Mouse (Mus musculus) frontal cortex, adult 2 months (tissue): ENCODE data around the gene Pabpc4. TPM values are rescaled to one million over a fixed set of nuclear protein-coding genes. Genes with fewer than 3 reads are reported as not detected.

Experiments
- DNase-seq, 2 experiments: peaks; one replicate each; pipeline ENCODE4 v3.0.0; 2022; ENCODE audit warnings: low spot score in 1 of 2; ENCODE audit errors: extremely low spot score in 1 of 2
- polyA plus RNA-seq: library from polyadenylated mRNA; depleted of rRNA; stranded (reverse); fragments of >200 nt; gene quantifications from 2 replicates; pipeline ENCODE4 v1.2.3, GENCODE M21; 2012; rRNA removed

Pabpc4 gene
- polyA plus RNA-seq, 1 experiment = 39.4 TPM

- DNase-seq = no peak
These were observed 78.1 kb downstream of the Pabpc4 start for GRCm38 (mm10) chr4:123340232-123340631.

GRCm38 (mm10) chr4:123342091-123342641 lies 80.0 kb downstream of the Pabpc4 start:
- DNase-seq = no peak

- DNase-seq = peak in 1 of 2 experiments; percentile 22
These were observed 80.7 kb downstream of the Pabpc4 start, which contains the start of gene Bmp8a for GRCm38 (mm10) chr4:123342642-123343470. TSS of gene Bmp8a (minus strand) at chr4:123343252.

GRCm38 (mm10) chr4:123343471-123343789 lies 81.3 kb downstream of the Pabpc4 start:
- DNase-seq = no peak

Other genes starting within 250 kb of the Pabpc4 start
- gene Trit1, start 245.8 kb upstream of the Pabpc4 start, polyA plus RNA-seq = 17.7 and 18.2 TPM in 2 replicates
- gene Bmp8b, start 157.2 kb upstream of the Pabpc4 start, polyA plus RNA-seq = 0.36 TPM in 2 replicates
- gene Oxct2b, start 146.1 kb upstream of the Pabpc4 start, polyA plus RNA-seq = 0.15 and 0.22 TPM in 2 replicates
- 21.9 and 22.7 TPM in 2 replicates for gene Ppie, start 122.4 kb upstream of the Pabpc4 start, polyA plus RNA-seq
- gene Hpcal4, start 79.1 kb upstream of the Pabpc4 start, polyA plus RNA-seq = 523 and 615 TPM in 2 replicates
- 3.2 and 3.8 TPM in 2 replicates for gene Nt5c1a, start 60.8 kb upstream of the Pabpc4 start, polyA plus RNA-seq
- gene Heyl, start 28.8 kb upstream of the Pabpc4 start, polyA plus RNA-seq = 5.9 and 7.1 TPM in 2 replicates
- 0.06 TPM in 1 of 2 replicates, not detected in the other for gene Oxct2a, start 61.3 kb downstream of the Pabpc4 start, polyA plus RNA-seq
- gene Bmp8a, start 80.9 kb downstream of the Pabpc4 start, polyA plus RNA-seq = 0.14 and 0.17 TPM in 2 replicates